Mouse (Mus musculus): ENCODE measurements around the gene Syvn1. TPM values are rescaled to one million over a fixed set of nuclear protein-coding genes. Genes with fewer than 3 reads are reported as not detected.

The Syvn1 gene
- 10 to 100 TPM; 15.2 to 16.2 TPM for total RNA-seq (2021)
- long read RNA-seq, experiment 1, partial matches to known transcripts: 6 of 13 reads
- long read RNA-seq, experiment 1, other reads (novel, unspliced or antisense): 4 of 13 reads
- long read RNA-seq, experiment 2, transcript Syvn1-204 (16 exons, 3,464 nt): major isoform, 12 of 23 reads
- long read RNA-seq, experiment 2, partial matches to known transcripts: 7 of 23 reads
- long read RNA-seq, experiment 2, other reads (novel, unspliced or antisense): 4 of 23 reads

- DNase-seq: peak; percentile 89
These were observed at the start of gene Syvn1 for GRCm38 (mm10) chr19:6046294-6047153. Gene Syvn1 (plus strand): TSS chr19:6046576.

- DNase-seq: no peak
These were observed 48.2 kb upstream of the Syvn1 start for GRCm38 (mm10) chr19:5998180-5998579.

- DNase-seq: no peak
These were observed 46.4 kb upstream of the Syvn1 start for GRCm38 (mm10) chr19:5999969-6000368.

- DNase-seq: no peak
These were observed 40.8 kb upstream of the Syvn1 start for GRCm38 (mm10) chr19:6005541-6005940.

GRCm38 (mm10) chr19:6007013-6007412 lies 39.4 kb upstream of the Syvn1 start:
- no peak for DNase-seq

- no peak for DNase-seq
These were observed 37.2 kb upstream of the Syvn1 start for GRCm38 (mm10) chr19:6009137-6009536.

- DNase-seq: no peak
These were observed 32.7 kb upstream of the Syvn1 start for GRCm38 (mm10) chr19:6013691-6014090.

- DNase-seq: peak; percentile 66
These were observed 31.3 kb upstream of the Syvn1 start for GRCm38 (mm10) chr19:6014991-6015510.

- peak; percentile 88 for DNase-seq
These were observed 30.7 kb upstream of the Syvn1 start, which contains the start of gene Capn1 for GRCm38 (mm10) chr19:6015511-6016315. Gene Capn1 (minus strand): TSS chr19:6015897.

GRCm38 (mm10) chr19:6016532-6016931 lies 29.8 kb upstream of the Syvn1 start:
- DNase-seq: no peak

GRCm38 (mm10) chr19:6018142-6019089 lies 28.0 kb upstream of the Syvn1 start:
- DNase-seq: peak; percentile 72

GRCm38 (mm10) chr19:6020276-6020675 lies 26.1 kb upstream of the Syvn1 start:
- DNase-seq: no peak

- no peak for DNase-seq
These were observed 23.3 kb upstream of the Syvn1 start for GRCm38 (mm10) chr19:6023059-6023458.

GRCm38 (mm10) chr19:6023930-6024329 lies 22.4 kb upstream of the Syvn1 start:
- DNase-seq: no peak

GRCm38 (mm10) chr19:6028991-6029390 lies 17.4 kb upstream of the Syvn1 start:
- no peak for DNase-seq

- DNase-seq: no peak
These were observed 16.9 kb upstream of the Syvn1 start for GRCm38 (mm10) chr19:6029426-6029825.

- no peak for DNase-seq
These were observed 15.7 kb upstream of the Syvn1 start for GRCm38 (mm10) chr19:6030520-6031280.

- DNase-seq: no peak
These were observed 10.3 kb upstream of the Syvn1 start for GRCm38 (mm10) chr19:6035966-6036585.

GRCm38 (mm10) chr19:6037695-6038094 lies 8.7 kb upstream of the Syvn1 start:
- DNase-seq: no peak

- DNase-seq: no peak
These were observed 8.1 kb upstream of the Syvn1 start for GRCm38 (mm10) chr19:6038326-6038725.
